Mouse (Mus musculus): ENCODE data around the gene Gse1. TPM values are rescaled to one million over a fixed set of nuclear protein-coding genes. Genes with fewer than 3 reads are reported as not detected.

The Gse1 gene
- polyA plus RNA-seq, 1 experiment = 52.4 TPM

DNA sequence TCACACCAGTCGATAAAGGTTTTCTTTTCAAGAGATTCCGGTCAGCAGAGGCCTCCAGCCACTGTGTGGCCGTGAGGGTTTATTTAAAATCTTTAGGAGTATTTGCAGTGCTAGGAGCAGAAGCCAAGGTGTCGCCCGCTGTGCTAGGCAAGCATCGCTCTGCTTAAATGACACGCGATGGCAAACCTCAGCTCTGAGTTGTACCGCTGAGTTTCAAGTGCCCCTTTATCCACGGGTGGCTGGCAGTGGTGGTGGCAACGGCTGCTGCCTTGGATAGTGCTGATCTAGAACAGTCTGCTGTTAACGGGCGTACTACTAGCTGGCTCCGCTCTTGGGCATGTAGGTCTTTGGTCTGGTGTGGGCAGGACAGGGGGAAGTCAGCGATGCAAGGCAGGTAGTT is 62.4 kb downstream of the Gse1 start:
- Histone ChIP-seq H3K4me3 (replicated peaks; ENCODE audit: insufficient read depth, low read depth, low read length) (no peak overlapping the region), H3K27me3 (ENCODE audit: control insufficient read depth, insufficient read depth, low read length) (no peaks in the 10 kb centered on the region), H3K4me1 (ENCODE audit: control insufficient read depth, insufficient read depth, low read length) (peaks cover 52% of the 10 kb centered on the region), H3K27ac (ENCODE audit: insufficient read depth, low read length) (no peak overlapping the region)
- WGBS = 48% methylated on average over 15 of the region's 15 CpGs
- TF ChIP-seq CTCF (IDR thresholded peaks at IDR 0.05; ENCODE audit: borderline replicate concordance, insufficient read depth, low read depth, low read length) (no peak), POLR2A (IDR thresholded peaks at IDR 0.05; ENCODE audit: borderline replicate concordance, insufficient read depth, low read length) (no peak)
- no peak for DNase-seq

DNA sequence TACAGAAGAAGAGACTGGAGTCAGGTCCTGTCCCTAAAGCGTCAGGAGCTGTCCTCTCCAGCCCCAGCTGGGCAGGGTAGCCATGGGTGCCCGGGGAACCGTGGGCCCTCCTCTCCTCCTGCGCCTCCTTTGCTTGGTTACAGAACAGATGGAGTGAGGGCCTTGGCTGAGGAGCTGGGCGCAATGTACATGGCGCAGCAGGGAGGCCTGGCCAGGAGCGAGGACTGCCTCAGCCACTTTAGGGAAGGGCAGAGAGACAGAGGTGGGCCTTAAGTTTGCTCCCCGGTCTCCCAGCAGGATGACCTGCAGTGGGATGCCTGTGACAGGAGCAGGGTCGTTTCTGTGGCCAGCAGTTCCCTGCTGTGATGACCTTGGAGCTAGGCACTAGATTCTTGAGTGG is 63.4 kb downstream of the Gse1 start:
- TF ChIP-seq POLR2A (IDR thresholded peaks at IDR 0.05; ENCODE audit: borderline replicate concordance, insufficient read depth, low read length) (no peak), CTCF (IDR thresholded peaks at IDR 0.05; ENCODE audit: borderline replicate concordance, insufficient read depth, low read depth, low read length) (no peak)
- DNase-seq = peak in 1 of 2 experiments; percentile 43
- H3K27ac ChIP-seq (ENCODE audit: insufficient read depth, low read length) = no peak overlapping the region
- H3K27me3 ChIP-seq (ENCODE audit: control insufficient read depth, insufficient read depth, low read length) = no peaks in the 10 kb centered on the region
- 62% methylated on average over 9 of the region's 9 CpGs for WGBS
- H3K4me3 ChIP-seq (replicated peaks; ENCODE audit: insufficient read depth, low read depth, low read length) = no peak overlapping the region
- H3K4me1 ChIP-seq (ENCODE audit: control insufficient read depth, insufficient read depth, low read length) = peaks cover 55% of the 10 kb centered on the region

- Histone ChIP-seq H3K27ac (ENCODE audit: insufficient read depth, low read length) (no peak overlapping the region), H3K4me1 (ENCODE audit: control insufficient read depth, insufficient read depth, low read length) (peaks cover 59% of the 10 kb centered on the region), H3K27me3 (ENCODE audit: control insufficient read depth, insufficient read depth, low read length) (no peaks in the 10 kb centered on the region), H3K4me3 (replicated peaks; ENCODE audit: insufficient read depth, low read depth, low read length) (no peak overlapping the region)
- no peak for TF ChIP-seq CTCF (IDR thresholded peaks at IDR 0.05; ENCODE audit: borderline replicate concordance, insufficient read depth, low read depth, low read length)
- TF ChIP-seq POLR2A (IDR thresholded peaks at IDR 0.05; ENCODE audit: borderline replicate concordance, insufficient read depth, low read length) = no peak
- 57% methylated on average over 8 of the region's 8 CpGs for WGBS
- peak in 1 of 2 experiments; percentile 52 for DNase-seq
Observed at GRCm38 (mm10) chr8:120292316-120293107, 64.3 kb downstream of the Gse1 start.

DNA sequence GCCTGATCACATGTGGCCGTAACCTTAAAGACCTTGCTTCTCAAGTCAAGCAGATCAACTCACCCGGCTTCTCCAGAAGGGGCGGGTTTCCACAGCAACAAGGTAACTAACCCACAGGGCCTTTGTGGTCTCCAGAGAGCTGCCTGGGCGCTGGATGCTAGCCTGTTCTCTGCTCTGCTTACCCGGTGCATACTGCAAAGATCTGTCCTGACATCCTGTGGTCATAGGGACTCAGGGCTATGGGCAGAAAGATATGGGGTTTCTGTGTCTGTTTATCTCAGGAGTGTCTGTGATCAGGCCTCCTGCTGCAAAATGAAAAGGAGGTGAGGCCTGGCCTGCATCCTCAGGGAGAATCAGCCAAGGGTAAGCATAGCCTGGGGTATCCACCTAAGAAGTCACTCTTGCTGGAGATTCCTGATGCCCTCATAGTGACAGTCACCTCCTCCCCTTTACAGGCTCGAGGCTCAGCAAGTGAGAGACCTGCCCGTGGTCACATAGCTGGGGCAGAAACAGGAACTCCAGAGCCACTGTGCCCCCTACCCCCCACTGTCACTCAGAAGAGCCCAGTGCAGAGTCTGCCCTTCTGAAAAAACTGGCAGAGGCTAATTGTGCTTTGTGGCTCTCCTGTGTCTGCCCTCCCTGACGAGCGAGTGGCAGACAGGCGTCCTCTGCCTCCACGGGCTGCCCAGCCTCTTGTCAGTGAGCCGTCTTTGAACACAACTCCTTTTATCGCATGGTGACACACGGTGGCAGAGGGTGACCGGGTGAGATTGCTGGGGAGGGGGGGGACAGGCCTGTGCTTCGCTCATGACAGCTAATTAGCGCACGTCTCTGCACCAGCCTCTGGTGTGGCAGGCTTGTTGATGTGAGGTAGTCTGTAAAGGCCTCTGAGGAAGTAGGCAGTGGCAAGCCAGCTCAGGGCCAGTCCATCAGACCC is 65.4 kb downstream of the Gse1 start:
- Histone ChIP-seq H3K4me3 (replicated peaks; ENCODE audit: insufficient read depth, low read depth, low read length) (no peak overlapping the region), H3K4me1 (ENCODE audit: control insufficient read depth, insufficient read depth, low read length) (peaks cover 53% of the 10 kb centered on the region), H3K27me3 (ENCODE audit: control insufficient read depth, insufficient read depth, low read length) (no peaks in the 10 kb centered on the region), H3K27ac (ENCODE audit: insufficient read depth, low read length) (no peak overlapping the region)
- DNase-seq = no peak
- WGBS = 82% methylated on average over 18 of the region's 18 CpGs
- no peak for TF ChIP-seq CTCF (IDR thresholded peaks at IDR 0.05; ENCODE audit: borderline replicate concordance, insufficient read depth, low read depth, low read length)
- no peak for TF ChIP-seq POLR2A (IDR thresholded peaks at IDR 0.05; ENCODE audit: borderline replicate concordance, insufficient read depth, low read length)

GRCm38 (mm10) chr8:120294982-120295870 is 67.0 kb downstream of the Gse1 start:
- WGBS = 59% methylated on average over 15 of the region's 17 CpGs
- TF ChIP-seq POLR2A (IDR thresholded peaks at IDR 0.05; ENCODE audit: borderline replicate concordance, insufficient read depth, low read length) = no peak
- TF ChIP-seq CTCF (IDR thresholded peaks at IDR 0.05; ENCODE audit: borderline replicate concordance, insufficient read depth, low read depth, low read length) = no peak

GRCm38 (mm10) chr8:120297000-120297399 is 68.7 kb downstream of the Gse1 start:
- DNase-seq = no peak
- 84% methylated on average over 5 of the region's 5 CpGs for WGBS
- TF ChIP-seq CTCF (IDR thresholded peaks at IDR 0.05; ENCODE audit: borderline replicate concordance, insufficient read depth, low read depth, low read length) (no peak), POLR2A (IDR thresholded peaks at IDR 0.05; ENCODE audit: borderline replicate concordance, insufficient read depth, low read length) (no peak)
- Histone ChIP-seq H3K4me3 (replicated peaks; ENCODE audit: insufficient read depth, low read depth, low read length) (no peak overlapping the region), H3K4me1 (ENCODE audit: control insufficient read depth, insufficient read depth, low read length) (peaks cover 43% of the 10 kb centered on the region), H3K27ac (ENCODE audit: insufficient read depth, low read length) (no peak overlapping the region), H3K27me3 (ENCODE audit: control insufficient read depth, insufficient read depth, low read length) (no peaks in the 10 kb centered on the region)

More at GRCm38 (mm10) chr8:120294982-120295870, 67.0 kb downstream of the Gse1 start:
- no peaks in the 10 kb centered on the region for H3K27me3 ChIP-seq (ENCODE audit: control insufficient read depth, insufficient read depth, low read length)
- no peak overlapping the region for H3K4me3 ChIP-seq (replicated peaks; ENCODE audit: insufficient read depth, low read depth, low read length)
- H3K4me1 ChIP-seq (ENCODE audit: control insufficient read depth, insufficient read depth, low read length) = peaks cover 48% of the 10 kb centered on the region
- no peak for DNase-seq
- H3K27ac ChIP-seq (ENCODE audit: insufficient read depth, low read length) = no peak overlapping the region

Data from cerebellum, adult 2 months (tissue).